Mouse (Mus musculus) limb, embryonic 12.5 days (tissue): Measurements from ENCODE around the gene Dock8. TPM values are rescaled to one million over a fixed set of nuclear protein-coding genes. Genes with fewer than 3 reads are reported as not detected.

Source experiments
- ATAC-seq: fragments of 200-750 bp; cut with Nextera tagmentation; 2 replicates; pipeline ENCODE4 v1.8.0; 2017; ENCODE audit warnings: low read depth, moderate TSS enrichment; ENCODE audit not compliant: insufficient number of reproducible peaks, insufficient read depth, low FRiP score, low TSS enrichment
- H3K27ac ChIP-seq: fragments of 300-500 bp; sonication (generic); 2 replicates; pipeline ENCODE4 v1.5.1; 2016; ENCODE audit warnings: mild to moderate bottlenecking, moderate library complexity
- H3K27me3 ChIP-seq: fragments of 300-500 bp; sonication (generic); 2 replicates; pipeline ENCODE4 v1.6.1; 2016; ENCODE audit warnings: mild to moderate bottlenecking, moderate library complexity
- H3K36me3 ChIP-seq: fragments of 300-500 bp; sonication (generic); 2 replicates; pipeline ENCODE4 v1.6.1; 2016; ENCODE audit warnings: mild to moderate bottlenecking, moderate library complexity
- H3K4me1 ChIP-seq: fragments of 300-500 bp; sonication (generic); replicated peaks from 2 replicates; pipeline ENCODE4 v1.6.1; 2016
- H3K4me2 ChIP-seq: fragments of 300-500 bp; sonication (generic); 2 replicates; pipeline ENCODE4 v1.6.1; 2016; ENCODE audit warnings: mild to moderate bottlenecking, moderate library complexity
- H3K4me3 ChIP-seq: fragments of 300-500 bp; sonication (generic); replicated peaks from 2 replicates; pipeline ENCODE4 v1.5.1; 2016; ENCODE audit warnings: mild to moderate bottlenecking
- H3K9ac ChIP-seq: fragments of 300-500 bp; sonication (generic); replicated peaks from 2 replicates; pipeline ENCODE4 v1.6.1; 2016; ENCODE audit warnings: mild to moderate bottlenecking, moderate library complexity
- H3K9me3 ChIP-seq: fragments of 300-500 bp; sonication (generic); 2 replicates; pipeline ENCODE4 v1.6.1; 2016; ENCODE audit warnings: mild to moderate bottlenecking, moderate library complexity
- WGBS: fragments of 180-500 bp; shearing (Covaris S2); methylation state at CpG from one replicate; pipeline ENCODE4 v1.1.7; 2016; 5-methylcytosine and 5-hydroxymethylcytosine counted together
- polyA plus RNA-seq: library from polyadenylated mRNA; unstranded; fragments of >200 nt; fragmentation: Nextera tagmentation; extraction: Ambion mirVana; gene quantifications from 2 replicates; pipeline ENCODE4 v1.2.1, GENCODE M21; 2016

Gene Dock8
- polyA plus RNA-seq, 1 experiment from 2014 or later: 2.7 TPM

DNA sequence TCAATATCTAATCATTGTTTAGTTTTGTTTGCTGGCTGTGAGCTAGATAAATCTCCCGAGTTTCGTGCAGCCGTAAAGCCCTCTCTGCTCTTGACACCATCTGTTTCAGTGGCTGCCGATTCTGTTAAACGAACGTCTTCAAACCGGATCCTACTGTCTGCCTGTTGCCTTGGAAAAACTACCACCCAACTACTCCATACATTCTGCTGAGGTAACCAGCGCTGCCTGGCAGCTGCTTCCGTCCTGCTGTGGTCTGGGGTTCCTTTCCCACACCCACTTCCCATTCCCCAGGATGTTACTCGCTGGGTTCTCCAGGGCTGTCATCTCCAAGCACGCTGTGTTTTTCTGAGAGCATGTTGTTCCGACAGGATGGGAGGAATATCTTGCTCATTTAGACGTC is 123.7 kb downstream of the Dock8 start:
- 61% methylated on average over 13 of the region's 13 CpGs for WGBS
- no peaks in the 10 kb centered on the region for H3K36me3 ChIP-seq
- no peaks in the 10 kb centered on the region for H3K9me3 ChIP-seq
- ATAC-seq: no peak
- H3K4me2 ChIP-seq: no peak overlapping the region
- no peak overlapping the region for H3K4me3 ChIP-seq
- H3K9ac ChIP-seq: no peak overlapping the region
- H3K4me1 ChIP-seq: peaks cover 5% of the 10 kb centered on the region
- no peak overlapping the region for H3K27ac ChIP-seq
- H3K27me3 ChIP-seq: peaks cover 9% of the 10 kb centered on the region; the same call in 1 of the 2 replicates

- 84% methylated on average over 5 of the region's 5 CpGs for WGBS
- Histone ChIP-seq H3K27me3 (peaks cover 9% of the 10 kb centered on the region; the same call in 1 of the 2 replicates), H3K4me1 (peaks cover 5% of the 10 kb centered on the region), H3K9ac (no peak overlapping the region), H3K27ac (no peak overlapping the region), H3K4me3 (no peak overlapping the region), H3K9me3 (no peaks in the 10 kb centered on the region), H3K4me2 (no peak overlapping the region), H3K36me3 (no peaks in the 10 kb centered on the region)
- ATAC-seq: no peak
Measured at GRCm38 (mm10) chr19:25123461-25123860, 124.1 kb downstream of the Dock8 start.

GRCm38 (mm10) chr19:25132322-25132721 is 133.0 kb downstream of the Dock8 start:
- Histone ChIP-seq H3K9ac (no peak overlapping the region), H3K36me3 (no peaks in the 10 kb centered on the region), H3K27me3 (0 out of 2 replicates have a peak, but pooled peaks cover 3% of the 10 kb centered on the region), H3K27ac (no peak overlapping the region), H3K9me3 (no peaks in the 10 kb centered on the region), H3K4me2 (no peak overlapping the region), H3K4me1 (no peaks in the 10 kb centered on the region), H3K4me3 (no peak overlapping the region)
- no peak for ATAC-seq
- 19% methylated on average over 4 of the region's 4 CpGs for WGBS

GRCm38 (mm10) chr19:25133959-25134358 is 134.6 kb downstream of the Dock8 start:
- 79% methylated on average over 2 of the region's 2 CpGs for WGBS
- H3K4me1 ChIP-seq: no peaks in the 10 kb centered on the region
- no peak overlapping the region for H3K9ac ChIP-seq
- H3K4me3 ChIP-seq: no peak overlapping the region
- H3K27ac ChIP-seq: no peak overlapping the region
- H3K4me2 ChIP-seq: no peak overlapping the region
- no peaks in the 10 kb centered on the region for H3K36me3 ChIP-seq
- no peaks in the 10 kb centered on the region for H3K9me3 ChIP-seq
- no peak for ATAC-seq
- H3K27me3 ChIP-seq: no peaks in the 10 kb centered on the region

GRCm38 (mm10) chr19:25136171-25136570 is 136.8 kb downstream of the Dock8 start:
- no peaks in the 10 kb centered on the region for H3K36me3 ChIP-seq
- no peak overlapping the region for H3K9ac ChIP-seq
- no peak overlapping the region for H3K27ac ChIP-seq
- no peak overlapping the region for H3K4me3 ChIP-seq
- 65% methylated on average over 1 of the region's 1 CpGs for WGBS
- H3K4me1 ChIP-seq: no peaks in the 10 kb centered on the region
- ATAC-seq: no peak
- H3K27me3 ChIP-seq: no peaks in the 10 kb centered on the region
- no peaks in the 10 kb centered on the region for H3K9me3 ChIP-seq
- no peak overlapping the region for H3K4me2 ChIP-seq

- Histone ChIP-seq H3K4me2 (no peak overlapping the region), H3K27me3 (no peaks in the 10 kb centered on the region), H3K9me3 (no peaks in the 10 kb centered on the region), H3K4me1 (no peaks in the 10 kb centered on the region), H3K36me3 (no peaks in the 10 kb centered on the region), H3K4me3 (no peak overlapping the region), H3K27ac (no peak overlapping the region), H3K9ac (no peak overlapping the region)
- no peak for ATAC-seq
- 78% methylated on average over 16 of the region's 16 CpGs for WGBS
Measured at GRCm38 (mm10) chr19:25137907-25138820, 138.8 kb downstream of the Dock8 start.

DNA sequence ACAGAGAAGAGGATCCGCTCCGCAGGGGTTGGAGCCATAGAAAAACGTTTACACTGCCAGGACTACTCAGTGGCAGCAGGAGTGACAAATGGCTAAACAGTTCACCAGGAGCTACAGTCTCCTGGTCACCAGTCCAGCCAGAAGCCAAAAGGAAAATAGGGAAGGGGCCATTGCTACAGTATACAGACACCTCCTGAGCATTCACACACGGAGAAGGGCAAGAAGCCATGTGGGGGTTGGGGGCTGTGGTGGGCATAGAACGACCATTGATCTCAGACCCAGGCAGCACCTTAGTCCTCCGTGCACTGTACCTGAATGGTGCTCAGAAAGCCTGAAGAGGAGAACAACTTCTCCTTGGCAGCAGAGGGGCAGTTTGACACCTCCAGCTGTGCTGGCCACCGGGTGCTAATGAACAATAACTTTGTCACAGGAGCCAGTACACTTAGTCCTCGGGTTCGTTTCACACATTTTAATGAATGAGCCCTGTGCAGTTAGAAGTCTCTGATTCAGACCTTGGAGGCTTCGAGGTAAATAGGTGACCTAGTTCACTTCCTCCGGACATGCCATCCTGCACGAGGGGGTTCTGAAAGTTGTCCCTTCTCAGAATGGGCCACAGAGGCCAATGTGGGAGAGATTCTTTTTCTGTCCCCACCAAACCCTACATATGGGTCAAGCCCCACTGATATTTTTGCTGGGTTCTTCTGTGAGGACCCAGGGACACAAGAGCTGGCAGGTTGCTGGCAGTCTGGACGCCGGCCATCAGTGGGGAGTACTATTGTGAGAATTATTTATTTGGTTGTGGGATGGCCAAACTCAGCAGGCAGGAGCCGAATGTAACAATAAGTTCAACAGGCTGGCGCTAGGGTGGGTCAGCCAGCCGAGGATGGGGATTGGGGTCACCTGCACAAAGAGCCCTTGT is 145.0 kb downstream of the Dock8 start:
- no peaks in the 10 kb centered on the region for H3K27me3 ChIP-seq
- H3K4me3 ChIP-seq: no peak overlapping the region
- H3K9me3 ChIP-seq: no peaks in the 10 kb centered on the region
- no peak overlapping the region for H3K27ac ChIP-seq
- H3K4me2 ChIP-seq: no peak overlapping the region
- no peak for ATAC-seq
- H3K36me3 ChIP-seq: no peaks in the 10 kb centered on the region
- peaks cover 16% of the 10 kb centered on the region for H3K4me1 ChIP-seq
- no peak overlapping the region for H3K9ac ChIP-seq
- 42% methylated on average over 17 of the region's 17 CpGs for WGBS

- no peak overlapping the region for H3K4me3 ChIP-seq
- no peak overlapping the region for H3K9ac ChIP-seq
- H3K4me1 ChIP-seq: peaks cover 20% of the 10 kb centered on the region
- H3K4me2 ChIP-seq: no peak overlapping the region
- no peaks in the 10 kb centered on the region for H3K27me3 ChIP-seq
- ATAC-seq: no peak
- no peaks in the 10 kb centered on the region for H3K36me3 ChIP-seq
- 0 out of 2 replicates have a peak overlapping the region, but pooled peaks have one; percentile 37 for H3K27ac ChIP-seq
- no peaks in the 10 kb centered on the region for H3K9me3 ChIP-seq
- WGBS: 60% methylated on average over 5 of the region's 5 CpGs
Measured at GRCm38 (mm10) chr19:25145116-25145515, 145.8 kb downstream of the Dock8 start.

- no peaks in the 10 kb centered on the region for H3K27me3 ChIP-seq
- no peak for ATAC-seq
- 77% methylated on average over 4 of the region's 4 CpGs for WGBS
- no peak overlapping the region for H3K9ac ChIP-seq
- H3K4me1 ChIP-seq: peaks cover 20% of the 10 kb centered on the region
- H3K27ac ChIP-seq: no peak overlapping the region
- no peak overlapping the region for H3K4me2 ChIP-seq
- H3K4me3 ChIP-seq: no peak overlapping the region
- H3K9me3 ChIP-seq: no peaks in the 10 kb centered on the region
- H3K36me3 ChIP-seq: no peaks in the 10 kb centered on the region
Measured at GRCm38 (mm10) chr19:25146122-25146521, 146.8 kb downstream of the Dock8 start.

DNA sequence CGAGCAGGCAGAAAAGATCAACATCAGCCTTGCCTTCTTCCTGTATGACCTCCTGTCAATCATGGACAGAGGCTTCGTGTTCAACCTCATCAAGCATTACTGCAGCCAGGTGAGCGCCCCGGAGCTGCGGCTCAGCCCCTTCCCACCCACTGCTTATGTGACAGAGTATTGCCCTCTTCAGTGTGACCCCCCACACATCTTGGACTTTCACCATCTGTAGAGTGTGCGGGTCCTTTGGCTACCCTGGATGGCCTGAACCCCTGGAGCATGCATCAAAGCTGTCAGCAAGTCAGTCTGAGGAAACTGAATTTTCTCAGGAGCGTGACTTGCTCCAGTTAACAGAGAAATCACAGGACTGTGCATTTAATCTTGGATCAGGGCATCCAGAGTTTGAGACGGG is 150.5 kb downstream of the Dock8 start:
- Histone ChIP-seq H3K36me3 (no peaks in the 10 kb centered on the region), H3K27ac (no peak overlapping the region), H3K4me1 (peaks cover 11% of the 10 kb centered on the region; the same call in 1 of the 2 replicates), H3K27me3 (no peaks in the 10 kb centered on the region), H3K4me3 (no peak overlapping the region), H3K9ac (no peak overlapping the region), H3K4me2 (no peak overlapping the region), H3K9me3 (no peaks in the 10 kb centered on the region)
- WGBS: 65% methylated on average over 8 of the region's 8 CpGs
- ATAC-seq: no peak

DNA sequence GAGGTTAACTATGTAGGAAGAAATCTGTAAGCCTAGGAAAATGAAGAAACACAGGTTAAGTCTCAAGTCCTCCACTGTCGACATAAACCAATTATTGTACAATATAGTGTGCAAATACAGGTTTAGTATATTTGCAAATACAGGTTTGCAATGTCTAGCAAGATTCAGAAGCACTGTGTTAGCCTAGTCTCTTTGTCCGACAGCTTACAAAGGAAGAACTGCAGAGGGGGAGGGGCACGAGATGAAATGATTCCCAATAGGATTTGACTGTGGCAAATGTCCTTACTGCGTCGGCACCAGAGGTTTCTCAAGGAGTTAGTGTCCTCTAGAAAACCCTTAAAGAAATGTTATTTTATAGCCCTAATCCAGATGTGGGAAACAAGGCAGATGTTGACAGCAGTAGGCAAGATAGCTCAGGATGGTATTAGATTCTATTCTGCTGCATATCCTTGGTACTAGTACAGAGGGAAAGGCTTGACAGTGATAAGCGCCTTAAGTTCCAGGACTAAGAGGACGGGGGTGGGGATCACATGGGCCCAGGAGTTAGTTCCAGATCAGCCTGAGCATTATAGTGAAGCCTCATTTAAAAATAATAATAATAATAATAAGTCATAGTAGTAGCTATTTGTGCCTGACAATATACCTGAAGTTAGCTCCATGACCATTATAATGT is 155.3 kb downstream of the Dock8 start:
- ATAC-seq: no peak
- H3K4me2 ChIP-seq: no peak overlapping the region
- H3K27me3 ChIP-seq: no peaks in the 10 kb centered on the region
- no peak overlapping the region for H3K4me3 ChIP-seq
- 0 out of 2 replicates have a peak, but pooled peaks cover 4% of the 10 kb centered on the region for H3K4me1 ChIP-seq
- H3K9ac ChIP-seq: no peak overlapping the region
- no peaks in the 10 kb centered on the region for H3K9me3 ChIP-seq
- WGBS: 78% methylated on average over 7 of the region's 7 CpGs
- H3K27ac ChIP-seq: no peak overlapping the region
- no peaks in the 10 kb centered on the region for H3K36me3 ChIP-seq
